Mouse (Mus musculus) limb, embryonic 14.5 days (tissue): ENCODE measurements at regions not wholly inside any gene's neighbourhood (a gene's known extent, or its start where the extent isn't known, plus 50 kb on each side); places are given as distances from the start of the nearest gene placed in this dataset.

Experiments
- ATAC-seq: fragments of 200-750 bp; cut with Nextera tagmentation; 2 replicates; pipeline ENCODE4 v1.8.0; 2017; ENCODE audit warnings: low read depth, moderate number of reproducible peaks, moderate TSS enrichment; ENCODE audit not compliant: low FRiP score
- DNase-seq: peaks from one replicate; pipeline ENCODE4 v3.0.0-alpha.2; 2015; ENCODE audit warnings: low spot score
- H3K27ac ChIP-seq: fragments of 300-500 bp; sonication (generic); replicated peaks from 2 replicates; pipeline ENCODE4 v1.5.1; 2014; ENCODE audit warnings: low read depth, mild to moderate bottlenecking, low read length, moderate library complexity, mixed read lengths
- H3K27me3 ChIP-seq: fragments of 300-500 bp; sonication (generic); 2 replicates; pipeline ENCODE4 v1.6.1; 2014; ENCODE audit warnings: low read length, mixed read lengths; ENCODE audit not compliant: control insufficient read depth, insufficient read depth
- H3K36me3 ChIP-seq: fragments of 300-500 bp; sonication (generic); 2 replicates; pipeline ENCODE4 v1.6.1; 2014; ENCODE audit warnings: mild to moderate bottlenecking, low read length, moderate library complexity, mixed read lengths; ENCODE audit not compliant: control insufficient read depth, insufficient read depth
- H3K4me1 ChIP-seq: fragments of 300-500 bp; sonication (generic); 2 replicates; pipeline ENCODE4 v1.6.1; 2014; ENCODE audit warnings: antibody characterized with exemption, low read length, mixed read lengths; ENCODE audit not compliant: control insufficient read depth, insufficient read depth
- H3K4me2 ChIP-seq: fragments of 300-500 bp; sonication (generic); replicated peaks from 2 replicates; pipeline ENCODE4 v1.6.1; 2014; ENCODE audit warnings: low read depth, mild to moderate bottlenecking, low read length, moderate library complexity; ENCODE audit not compliant: severe bottlenecking
- H3K4me3 ChIP-seq: fragments of 300-500 bp; sonication (generic); replicated peaks from 2 replicates; pipeline ENCODE4 v1.5.1; 2014; ENCODE audit warnings: low read length
- H3K9ac ChIP-seq: fragments of 300-500 bp; sonication (generic); 2 replicates; pipeline ENCODE4 v1.6.1; 2014; ENCODE audit warnings: mild to moderate bottlenecking, low read depth, low read length, moderate library complexity; ENCODE audit not compliant: severe bottlenecking
- H3K9me3 ChIP-seq: fragments of 300-500 bp; sonication (generic); 2 replicates; pipeline ENCODE4 v1.6.1; 2016; ENCODE audit warnings: low read length; ENCODE audit not compliant: control insufficient read depth
- POLR2A ChIP-seq: fragments of 200-500 bp; IDR thresholded peaks from 2 replicates; pipeline ENCODE4 v1.8.0; 2012; ENCODE audit warnings: inconsistent platforms, mild to moderate bottlenecking, moderate library complexity, borderline replicate concordance; ENCODE audit not compliant: insufficient read depth, insufficient read length; ENCODE audit errors: extremely low read depth
- WGBS: fragments of 180-500 bp; shearing (Covaris S2); extraction: QIAGEN DNeasy Blood & Tissue Kit; methylation state at CpG from one replicate; pipeline ENCODE4 v1.1.7; 2014; 5-methylcytosine and 5-hydroxymethylcytosine counted together

GRCm38 (mm10) chr1:52374666-52375065, 125.8 kb downstream of the Nab1 start:
- WGBS = 95% methylated on average over 2 of the region's 2 CpGs
- Histone ChIP-seq H3K4me1 (no peaks in the 10 kb centered on the region), H3K9ac (no peak overlapping the region), H3K9me3 (no peaks in the 10 kb centered on the region), H3K4me2 (no peak overlapping the region), H3K27ac (no peak overlapping the region), H3K36me3 (no peaks in the 10 kb centered on the region), H3K4me3 (no peak overlapping the region), H3K27me3 (no peaks in the 10 kb centered on the region)
- no peak for TF ChIP-seq POLR2A
- no peak for DNase-seq
- ATAC-seq = no peak

GRCm38 (mm10) chr1:52373817-52374216, 126.7 kb downstream of the Nab1 start:
- H3K9ac ChIP-seq = no peak overlapping the region
- H3K27ac ChIP-seq = no peak overlapping the region
- H3K4me1 ChIP-seq = no peaks in the 10 kb centered on the region
- no peak overlapping the region for H3K4me3 ChIP-seq
- no peaks in the 10 kb centered on the region for H3K27me3 ChIP-seq
- no peaks in the 10 kb centered on the region for H3K36me3 ChIP-seq
- DNase-seq (no peak), ATAC-seq (no peak)
- TF ChIP-seq POLR2A = no peak
- H3K4me2 ChIP-seq = no peak overlapping the region
- 88% methylated on average over 2 of the region's 2 CpGs for WGBS
- H3K9me3 ChIP-seq = no peaks in the 10 kb centered on the region

- no peak for ATAC-seq
- 70% methylated on average over 7 of the region's 7 CpGs for WGBS
Measured at GRCm38 (mm10) chr1:52366386-52366785, 133.4 kb upstream of the Gls start.

GRCm38 (mm10) chr1:52363625-52364024, 130.6 kb upstream of the Gls start:
- no peak for TF ChIP-seq POLR2A
- 85% methylated on average over 3 of the region's 3 CpGs for WGBS
- no peak for DNase-seq
- no peaks in the 10 kb centered on the region for H3K27me3 ChIP-seq
- no peak overlapping the region for H3K27ac ChIP-seq
- H3K9me3 ChIP-seq = no peaks in the 10 kb centered on the region
- no peak overlapping the region for H3K4me3 ChIP-seq
- no peak for ATAC-seq
- H3K4me2 ChIP-seq = no peak overlapping the region
- no peaks in the 10 kb centered on the region for H3K36me3 ChIP-seq
- H3K4me1 ChIP-seq = no peaks in the 10 kb centered on the region
- H3K9ac ChIP-seq = no peak overlapping the region

More at GRCm38 (mm10) chr1:52366386-52366785, 133.4 kb upstream of the Gls start:
- H3K4me1 ChIP-seq = no peaks in the 10 kb centered on the region
- no peak for TF ChIP-seq POLR2A
- DNase-seq = no peak
- no peak overlapping the region for H3K27ac ChIP-seq
- H3K9ac ChIP-seq = no peak overlapping the region
- H3K4me2 ChIP-seq = no peak overlapping the region
- no peaks in the 10 kb centered on the region for H3K9me3 ChIP-seq
- no peaks in the 10 kb centered on the region for H3K36me3 ChIP-seq
- H3K4me3 ChIP-seq = no peak overlapping the region
- H3K27me3 ChIP-seq = no peaks in the 10 kb centered on the region

- Histone ChIP-seq H3K9me3 (no peaks in the 10 kb centered on the region), H3K4me2 (no peak overlapping the region), H3K36me3 (no peaks in the 10 kb centered on the region), H3K4me1 (no peaks in the 10 kb centered on the region), H3K4me3 (no peak overlapping the region), H3K27ac (no peak overlapping the region), H3K27me3 (no peaks in the 10 kb centered on the region), H3K9ac (no peak overlapping the region)
- no peak for ATAC-seq
- DNase-seq = no peak
- no peak for TF ChIP-seq POLR2A
Measured at GRCm38 (mm10) chr1:52362976-52363375, 129.9 kb upstream of the Gls start.

GRCm38 (mm10) chr1:52354041-52354582, 121.1 kb upstream of the Gls start:
- ATAC-seq (no peak), DNase-seq (peak; percentile 15)
- 90% methylated on average over 6 of the region's 6 CpGs for WGBS

More at GRCm38 (mm10) chr1:52354041-52354582, 121.1 kb upstream of the Gls start:
- H3K36me3 ChIP-seq = no peaks in the 10 kb centered on the region
- no peak for TF ChIP-seq POLR2A
- H3K4me3 ChIP-seq = no peak overlapping the region
- H3K4me2 ChIP-seq = no peak overlapping the region
- H3K27ac ChIP-seq = no peak overlapping the region
- no peaks in the 10 kb centered on the region for H3K9me3 ChIP-seq
- H3K9ac ChIP-seq = no peak overlapping the region
- no peaks in the 10 kb centered on the region for H3K27me3 ChIP-seq
- no peaks in the 10 kb centered on the region for H3K4me1 ChIP-seq
